Mouse (Mus musculus): ENCODE measurements around the gene Otud3. TPM values are rescaled to one million over a fixed set of nuclear protein-coding genes. Genes with fewer than 3 reads are reported as not detected.

Otud3 gene
- polyA plus RNA-seq, 1 experiment from 2014 or later: 3.5 TPM

DNA sequence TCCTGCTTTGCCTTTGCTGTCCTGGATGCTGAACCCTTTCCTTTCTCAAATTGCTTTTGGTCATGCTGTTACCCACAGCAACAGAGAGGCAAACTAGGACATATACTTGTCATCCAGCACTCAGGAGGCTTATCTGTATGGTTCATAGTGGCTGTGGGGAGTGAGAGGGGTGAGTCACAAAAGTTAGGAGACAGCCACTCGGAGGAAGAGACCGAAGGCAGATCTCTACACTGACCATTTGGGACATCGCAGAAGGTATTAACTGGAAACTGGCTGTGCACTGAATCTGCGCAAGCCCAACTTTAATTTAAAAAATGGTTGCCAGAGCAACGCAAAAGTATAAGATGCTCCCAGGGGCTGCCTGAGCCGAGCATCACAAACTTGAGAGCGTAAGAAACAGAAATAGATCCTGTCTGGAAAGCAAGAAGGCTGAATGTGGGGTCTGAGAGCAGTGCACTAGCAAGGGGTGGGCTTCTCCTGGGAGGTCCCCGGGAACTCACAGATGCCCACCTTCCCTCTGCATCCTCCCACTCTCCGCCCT is 58.6 kb downstream of the Otud3 start:
- H3K4me3 ChIP-seq (ENCODE audit: low read depth, low read length): no peak overlapping the region

DNA sequence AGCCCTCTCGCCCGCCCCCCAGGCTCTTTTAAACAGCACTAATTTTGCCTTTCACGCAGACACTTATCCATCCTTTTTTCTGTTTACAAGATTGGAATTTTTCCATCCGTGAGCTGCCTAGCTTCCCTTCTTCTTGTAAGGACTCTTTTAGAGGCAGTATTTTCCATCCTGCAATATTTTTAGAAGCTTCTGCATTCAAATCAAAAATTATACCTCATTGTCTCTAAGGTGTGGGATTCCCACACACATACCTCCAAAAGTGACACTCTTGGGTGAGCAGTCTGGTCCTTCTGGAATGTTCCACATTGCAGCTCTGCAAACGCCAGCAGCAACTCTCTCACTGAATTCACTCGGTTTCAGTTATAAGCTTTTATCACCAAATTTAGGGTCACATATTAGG is 60.8 kb downstream of the Otud3 start:
- Histone ChIP-seq H3K36me3 (ENCODE audit: control insufficient read depth, insufficient read depth, low read length) (no peaks in the 10 kb centered on the region), H3K27me3 (ENCODE audit: control insufficient read depth, insufficient read depth, low read length) (no peaks in the 10 kb centered on the region), H3K9me3 (ENCODE audit: control insufficient read depth, low read length) (no peaks in the 10 kb centered on the region), H3K4me2 (ENCODE audit: low read depth, low read length, severe bottlenecking) (no peak overlapping the region), H3K9ac (ENCODE audit: low read length) (no peak overlapping the region), H3K27ac (ENCODE audit: low read depth, low read length) (no peak overlapping the region), H3K4me3 (ENCODE audit: low read depth, low read length) (no peak overlapping the region), H3K4me1 (replicated peaks; ENCODE audit: control insufficient read depth, insufficient read depth, low read length) (no peaks in the 10 kb centered on the region)
- no peak for DNase-seq (ENCODE audit: low spot score)
- WGBS: 70% methylated on average over 6 of the region's 6 CpGs
- ATAC-seq (replicated peaks; ENCODE audit: low FRiP score): no peak

More for the DNA sequence above, 58.6 kb downstream of the Otud3 start:
- DNase-seq (ENCODE audit: low spot score) (no peak), ATAC-seq (replicated peaks; ENCODE audit: low FRiP score) (no peak)
- Histone ChIP-seq H3K9ac (ENCODE audit: low read length) (no peak overlapping the region), H3K27ac (ENCODE audit: low read depth, low read length) (no peak overlapping the region), H3K4me1 (replicated peaks; ENCODE audit: control insufficient read depth, insufficient read depth, low read length) (no peaks in the 10 kb centered on the region), H3K9me3 (ENCODE audit: control insufficient read depth, low read length) (no peaks in the 10 kb centered on the region), H3K27me3 (ENCODE audit: control insufficient read depth, insufficient read depth, low read length) (no peaks in the 10 kb centered on the region), H3K4me2 (ENCODE audit: low read depth, low read length, severe bottlenecking) (no peak overlapping the region), H3K36me3 (ENCODE audit: control insufficient read depth, insufficient read depth, low read length) (no peaks in the 10 kb centered on the region)
- 90% methylated on average over 9 of the region's 9 CpGs for WGBS

DNA sequence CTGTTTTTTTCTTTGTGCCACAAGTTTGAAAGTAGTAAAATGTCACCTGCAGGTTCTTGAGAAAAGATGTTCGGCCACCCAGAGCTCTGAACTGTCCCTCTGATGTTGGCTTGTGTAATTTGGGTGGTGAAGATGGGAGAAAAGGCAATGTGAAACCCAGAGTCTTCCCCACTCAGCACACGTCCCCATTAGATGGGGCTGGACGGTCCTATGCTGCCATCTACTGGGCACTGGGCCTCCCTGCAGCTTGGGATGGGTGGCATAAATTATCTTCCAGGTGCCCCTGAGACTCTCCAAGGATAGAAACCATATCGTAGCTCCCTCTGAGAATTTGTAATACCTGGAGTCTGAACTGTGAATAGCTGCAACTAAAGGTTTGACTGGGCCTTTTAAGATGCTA is 62.3 kb downstream of the Otud3 start:
- Histone ChIP-seq H3K4me3 (ENCODE audit: low read depth, low read length) (no peak overlapping the region), H3K9me3 (ENCODE audit: control insufficient read depth, low read length) (no peaks in the 10 kb centered on the region), H3K27ac (ENCODE audit: low read depth, low read length) (no peak overlapping the region), H3K4me1 (replicated peaks; ENCODE audit: control insufficient read depth, insufficient read depth, low read length) (no peaks in the 10 kb centered on the region), H3K9ac (ENCODE audit: low read length) (no peak overlapping the region), H3K36me3 (ENCODE audit: control insufficient read depth, insufficient read depth, low read length) (no peaks in the 10 kb centered on the region), H3K4me2 (ENCODE audit: low read depth, low read length, severe bottlenecking) (no peak overlapping the region), H3K27me3 (ENCODE audit: control insufficient read depth, insufficient read depth, low read length) (no peaks in the 10 kb centered on the region)
- 9% methylated on average over 4 of the region's 4 CpGs for WGBS
- DNase-seq (ENCODE audit: low spot score): peak; percentile 84
- no peak for ATAC-seq (replicated peaks; ENCODE audit: low FRiP score)

Other genes starting within 250 kb of the Otud3 start
- 0.37 and 0.52 TPM in 2 replicates for gene Pla2g2c, start 189.2 kb downstream of the Otud3 start, polyA plus RNA-seq (2014; fragmentation: Nextera tagmentation; extraction: Ambion mirVana)
- gene Ubxn10, start 176.8 kb downstream of the Otud3 start, polyA plus RNA-seq (2014; fragmentation: Nextera tagmentation; extraction: Ambion mirVana): 1.5 and 1.6 TPM in 2 replicates
- 0.09 TPM in 1 of 2 replicates, not detected in the other for gene Pla2g2f, start 156.3 kb downstream of the Otud3 start, polyA plus RNA-seq (2014; fragmentation: Nextera tagmentation; extraction: Ambion mirVana)
- not detected in 2 replicates for gene Pla2g2d, start 138.2 kb downstream of the Otud3 start, polyA plus RNA-seq (2014; fragmentation: Nextera tagmentation; extraction: Ambion mirVana)
- gene Pla2g5, start 50.5 kb downstream of the Otud3 start, polyA plus RNA-seq (2014; fragmentation: Nextera tagmentation; extraction: Ambion mirVana): 0.31 and 0.33 TPM in 2 replicates
- not detected in 2 replicates for gene Gm13030, start 40.0 kb downstream of the Otud3 start, polyA plus RNA-seq (2014; fragmentation: Nextera tagmentation; extraction: Ambion mirVana)
- gene Pla2g2e, start 36.0 kb downstream of the Otud3 start, polyA plus RNA-seq (2014; fragmentation: Nextera tagmentation; extraction: Ambion mirVana): not detected in 2 replicates
- not detected in 2 replicates for gene Rnf186, start 53.2 kb upstream of the Otud3 start, polyA plus RNA-seq (2014; fragmentation: Nextera tagmentation; extraction: Ambion mirVana)
- gene Tmco4, start 58.9 kb upstream of the Otud3 start, polyA plus RNA-seq (2014; fragmentation: Nextera tagmentation; extraction: Ambion mirVana): 0.77 and 0.96 TPM in 2 replicates
- gene Htr6, start 161.6 kb upstream of the Otud3 start, polyA plus RNA-seq (2014; fragmentation: Nextera tagmentation; extraction: Ambion mirVana): 0.27 TPM in 1 of 2 replicates, not detected in the other
- gene Nbl1, start 179.0 kb upstream of the Otud3 start, polyA plus RNA-seq (2014; fragmentation: Nextera tagmentation; extraction: Ambion mirVana): 23.9 and 24.7 TPM in 2 replicates
- gene Minos1, start 217.2 kb upstream of the Otud3 start, polyA plus RNA-seq (2014; fragmentation: Nextera tagmentation; extraction: Ambion mirVana): 344 and 387 TPM in 2 replicates